Mouse (Mus musculus): ENCODE measurements around the gene Tmem182.

Tmem182 gene

DNA sequence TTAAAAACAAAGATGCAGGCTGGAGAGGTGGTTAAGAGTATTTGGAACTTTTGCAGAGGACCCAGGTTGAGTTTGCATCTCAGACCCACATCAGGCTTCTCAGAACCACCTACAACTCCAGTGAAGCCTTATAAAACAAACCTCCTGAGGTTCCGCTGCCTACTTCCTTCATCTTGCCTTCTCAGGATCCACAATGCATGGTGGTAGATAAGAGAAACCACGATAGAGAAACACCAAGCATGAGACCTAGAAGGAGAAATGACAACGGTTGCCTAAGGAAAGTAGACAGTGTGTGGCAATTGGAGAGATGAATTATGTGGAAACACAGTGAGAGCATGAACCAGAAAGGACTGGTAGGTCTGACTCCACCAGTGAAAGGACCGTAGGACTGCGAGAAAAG lies 4.5 kb upstream of the Tmem182 start:
- no peak for DNase-seq

GRCm38 (mm10) chr1:40802759-40803158 lies 2.6 kb upstream of the Tmem182 start:
- DNase-seq: peak; percentile 7

DNA sequence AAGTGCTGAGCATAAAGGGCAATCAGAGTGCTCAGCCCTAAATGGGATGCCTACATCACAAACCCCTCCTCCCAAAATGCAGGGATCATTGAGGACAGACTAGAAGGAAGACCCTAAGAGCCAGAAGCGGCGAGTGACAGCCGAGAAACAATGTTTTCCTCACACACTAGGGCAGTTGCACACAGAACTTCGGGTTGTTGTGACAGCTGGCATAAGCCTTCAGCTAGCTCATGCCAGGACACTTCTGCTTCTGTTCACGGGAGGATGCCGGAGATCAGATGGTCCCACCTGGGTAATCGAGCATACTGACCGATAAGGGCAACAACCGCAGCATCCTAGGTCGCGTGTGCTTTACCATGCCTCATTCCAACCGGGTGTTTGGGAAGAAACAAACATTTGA lies 1.3 kb upstream of the Tmem182 start:
- DNase-seq: no peak

GRCm38 (mm10) chr1:40805891-40806290 lies 490 bp downstream of the Tmem182 start:
- DNase-seq: no peak

DNA sequence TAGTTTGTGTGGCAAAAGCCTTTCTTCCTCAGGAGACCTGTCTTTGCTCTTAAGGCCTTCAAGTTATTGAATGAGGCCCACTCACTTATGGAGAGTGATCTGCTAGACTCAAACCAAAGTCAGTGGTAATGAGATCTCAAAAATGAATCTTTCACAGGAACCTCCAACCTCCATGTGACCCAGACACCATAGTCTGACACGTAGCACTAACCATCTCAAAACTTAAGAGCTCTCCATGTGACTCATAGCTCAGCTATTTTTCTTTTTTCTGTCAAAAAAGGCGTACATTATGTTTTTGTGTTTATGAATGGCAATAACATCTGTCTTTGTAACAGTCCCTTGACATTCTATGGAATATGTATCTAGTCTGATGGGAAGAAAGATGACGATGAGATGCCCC lies 3.2 kb downstream of the Tmem182 start:
- no peak for DNase-seq

DNA sequence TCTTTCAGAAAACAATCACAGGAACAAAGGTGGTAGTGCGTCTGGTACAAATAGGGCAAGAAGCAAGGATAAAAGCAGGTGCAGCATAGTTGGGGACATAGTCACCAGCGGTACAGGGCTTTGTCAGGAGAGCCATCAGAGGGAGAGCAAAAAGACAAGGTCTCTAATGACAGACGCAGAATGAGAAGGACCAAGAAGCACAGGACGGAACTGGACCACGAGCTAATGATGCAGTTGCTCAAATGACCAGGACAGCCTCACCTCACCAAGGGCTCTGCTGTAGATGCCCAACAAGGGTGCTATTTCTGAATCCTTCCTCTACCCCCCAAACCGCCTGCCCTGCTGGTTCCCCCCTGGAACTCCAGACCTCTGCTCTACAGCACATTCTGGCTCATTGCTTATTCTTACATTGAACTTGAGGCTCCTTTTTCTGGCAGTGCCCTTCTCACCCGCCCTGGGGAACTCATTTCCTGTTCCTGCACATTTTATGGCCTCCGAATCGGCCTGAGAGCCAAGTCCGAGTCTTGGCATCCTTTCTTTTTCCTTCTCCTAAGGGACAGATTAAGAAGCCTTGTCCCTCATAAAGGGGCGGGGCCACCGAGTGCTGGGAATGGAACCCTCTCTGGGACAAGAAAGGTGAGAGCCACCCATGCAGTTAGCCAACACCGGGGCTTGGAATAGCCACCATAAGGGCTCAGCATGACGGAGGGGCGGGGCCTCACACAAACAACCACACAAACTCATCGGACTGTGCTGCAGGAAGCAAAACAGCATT lies 9.9 kb downstream of the Tmem182 start:
- no peak for DNase-seq

- no peak for DNase-seq
These were observed 19.1 kb downstream of the Tmem182 start for GRCm38 (mm10) chr1:40824517-40824916.

GRCm38 (mm10) chr1:40824936-40825335 lies 19.5 kb downstream of the Tmem182 start:
- no peak for DNase-seq

DNA sequence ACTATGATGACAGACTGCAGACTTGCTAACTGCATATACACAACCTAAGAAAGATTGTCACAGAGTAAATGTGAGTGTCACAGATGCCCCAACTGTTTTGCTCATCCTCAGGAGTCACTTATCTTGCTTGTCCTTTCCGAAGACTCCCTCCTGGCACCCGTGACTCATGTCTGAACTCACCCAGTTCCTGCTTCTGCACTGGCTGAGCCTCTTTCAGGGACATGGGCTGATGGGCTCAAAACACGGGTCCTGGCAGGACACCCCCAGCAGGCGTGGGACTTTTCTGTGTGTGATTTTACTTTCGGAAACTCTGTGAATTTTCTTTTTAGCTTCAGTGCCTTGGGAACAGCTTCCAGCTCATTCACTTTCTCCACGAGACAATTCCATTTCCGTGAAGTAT lies 20.4 kb downstream of the Tmem182 start:
- DNase-seq: no peak

GRCm38 (mm10) chr1:40829213-40829914 lies 24.0 kb downstream of the Tmem182 start:
- peak; percentile 8 for DNase-seq

DNA sequence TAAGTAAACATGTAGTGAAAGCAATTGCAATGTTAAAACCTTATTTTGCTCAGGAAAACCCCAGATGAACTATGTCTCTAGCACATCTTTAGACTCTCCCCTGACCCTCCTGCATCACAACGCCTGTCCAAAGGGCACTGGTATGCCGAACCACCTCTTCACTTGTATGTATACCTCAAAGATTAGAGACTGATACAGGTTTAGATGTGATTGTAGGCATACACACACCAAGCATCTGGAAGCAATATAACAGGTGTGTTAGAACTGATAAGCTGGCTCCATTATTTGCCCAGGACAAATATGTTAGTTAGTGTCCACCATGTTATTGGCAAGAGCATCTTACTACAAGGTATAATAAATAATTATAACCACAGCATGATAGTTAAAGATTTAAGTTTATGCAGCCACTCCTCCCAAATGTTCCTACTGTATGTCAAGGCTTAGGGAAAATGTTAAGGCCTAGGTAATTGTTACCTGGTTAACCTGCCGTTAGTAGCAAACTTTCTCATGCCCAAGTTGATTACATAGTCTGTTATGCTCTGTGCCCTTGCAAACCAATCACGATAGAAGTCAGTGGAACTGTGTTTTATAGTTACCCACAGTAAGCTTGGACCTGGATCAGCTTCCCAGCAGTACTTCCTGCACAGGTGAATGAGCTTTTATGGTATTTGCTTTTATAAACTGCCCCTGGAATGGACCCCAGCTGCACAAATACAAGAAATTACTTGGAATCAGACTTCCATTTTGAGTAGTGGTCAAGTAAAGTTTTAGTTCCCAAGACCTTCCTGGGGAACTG lies 25.5 kb downstream of the Tmem182 start:
- no peak for DNase-seq

DNA sequence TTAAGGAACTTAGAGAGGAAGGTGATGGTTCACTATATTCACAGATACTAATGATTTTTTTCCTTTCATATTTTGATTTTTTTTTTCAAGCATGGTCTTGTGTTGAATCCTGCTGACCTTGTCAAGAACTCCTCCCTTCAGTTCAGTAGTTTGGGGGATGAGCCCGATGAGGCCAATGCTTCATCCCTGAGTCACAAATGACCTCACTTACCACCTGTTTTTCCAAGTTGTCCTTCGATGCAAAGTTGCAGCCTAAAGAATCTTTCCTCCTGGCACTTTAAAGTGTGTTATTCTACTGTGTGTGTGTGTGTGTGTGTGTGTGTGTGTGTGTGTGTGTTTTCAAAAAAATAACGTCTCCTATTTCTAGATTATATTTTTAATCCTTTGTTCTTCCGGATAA lies 30.1 kb downstream of the Tmem182 start:
- DNase-seq: no peak

DNA sequence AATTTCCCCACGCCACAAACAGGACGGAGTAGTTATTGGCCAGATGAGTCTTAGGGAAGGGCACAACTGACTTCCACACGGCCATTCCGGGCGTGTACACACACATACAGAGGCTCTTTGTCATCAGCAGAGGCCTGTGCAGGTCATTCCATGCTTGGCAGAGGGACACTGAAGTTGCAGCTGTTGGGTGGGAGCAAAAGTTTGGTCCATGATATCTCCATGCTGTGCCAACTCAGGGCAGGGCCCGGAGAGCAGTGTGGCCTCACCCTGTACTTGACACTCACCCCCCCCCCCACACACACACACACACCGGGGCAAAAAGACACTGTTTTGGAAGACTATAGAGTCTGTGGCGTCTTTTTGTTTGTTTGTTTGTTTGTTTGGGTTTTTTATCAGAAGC lies 35.2 kb downstream of the Tmem182 start:
- DNase-seq: no peak

DNA sequence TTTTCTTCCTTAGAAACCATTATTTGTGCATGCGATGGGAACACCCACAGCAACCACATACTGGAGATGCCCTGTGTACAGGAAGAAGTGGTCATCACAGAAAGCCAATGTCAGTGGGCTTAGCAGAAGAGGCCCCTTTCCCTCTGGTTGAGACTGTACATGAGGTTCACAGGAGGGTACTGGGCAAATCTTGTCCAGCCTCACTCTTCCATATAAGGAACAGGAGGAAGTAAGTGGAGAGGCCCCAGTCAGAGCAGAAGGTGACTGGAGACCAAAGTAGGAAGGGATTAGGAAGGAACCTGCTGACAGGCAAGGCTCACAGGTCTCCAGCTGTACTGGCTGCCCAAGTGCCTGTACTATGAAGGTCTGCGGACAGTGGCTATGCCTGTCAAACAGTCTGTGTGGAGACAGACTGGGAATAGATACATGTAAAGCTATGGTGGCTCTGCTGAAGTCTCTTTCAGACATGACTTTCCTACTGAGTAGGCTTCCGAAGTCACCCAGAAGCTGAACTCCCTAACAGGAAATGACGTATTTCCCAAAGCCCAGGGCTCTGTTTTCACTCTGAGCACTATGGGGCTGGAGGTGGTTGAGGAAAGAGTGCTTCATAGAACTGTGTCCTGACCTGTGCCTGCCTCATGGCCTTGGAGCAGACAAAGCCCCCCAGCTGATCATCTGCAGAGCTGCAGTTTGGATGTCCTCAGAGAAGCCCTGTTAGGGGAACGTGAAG lies 35.8 kb downstream of the Tmem182 start:
- DNase-seq: no peak

- DNase-seq: no peak
These were observed 39.2 kb downstream of the Tmem182 start for GRCm38 (mm10) chr1:40844616-40845015.

DNA sequence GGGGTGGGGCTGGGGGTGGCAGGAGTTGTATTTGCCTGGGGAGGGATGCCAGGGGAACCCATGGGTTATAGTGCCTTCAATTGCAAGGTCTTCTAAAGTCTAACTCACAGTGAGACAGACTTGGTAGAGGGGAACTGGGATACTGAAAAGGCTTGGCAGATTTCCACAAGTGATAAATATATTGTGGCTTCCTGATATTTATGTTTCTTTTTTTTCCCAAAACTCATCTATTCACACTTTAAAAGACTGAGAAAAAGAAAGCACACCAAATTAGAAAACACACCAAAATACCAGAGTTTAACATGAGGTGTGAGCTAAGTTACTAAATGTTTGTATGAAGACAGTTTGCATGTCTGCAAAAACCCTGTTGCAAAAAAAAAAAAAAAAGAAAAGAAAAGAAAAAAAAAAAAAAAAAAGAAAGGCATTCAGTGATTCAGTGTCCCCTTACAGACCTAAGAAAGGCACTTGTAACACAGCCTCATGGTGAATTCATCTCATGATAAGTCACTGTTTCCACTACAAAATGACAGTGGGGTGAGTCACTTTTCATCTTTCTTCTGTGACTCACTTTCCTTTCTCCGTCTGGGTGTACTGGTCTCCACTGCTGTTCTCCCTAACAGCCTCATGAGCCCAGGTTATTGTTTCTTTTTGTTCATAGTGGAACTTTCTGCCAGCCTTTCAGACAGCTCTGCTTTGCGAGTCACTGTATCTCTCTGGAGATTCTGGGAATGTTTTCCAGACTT lies 42.0 kb downstream of the Tmem182 start:
- no peak for DNase-seq

DNA sequence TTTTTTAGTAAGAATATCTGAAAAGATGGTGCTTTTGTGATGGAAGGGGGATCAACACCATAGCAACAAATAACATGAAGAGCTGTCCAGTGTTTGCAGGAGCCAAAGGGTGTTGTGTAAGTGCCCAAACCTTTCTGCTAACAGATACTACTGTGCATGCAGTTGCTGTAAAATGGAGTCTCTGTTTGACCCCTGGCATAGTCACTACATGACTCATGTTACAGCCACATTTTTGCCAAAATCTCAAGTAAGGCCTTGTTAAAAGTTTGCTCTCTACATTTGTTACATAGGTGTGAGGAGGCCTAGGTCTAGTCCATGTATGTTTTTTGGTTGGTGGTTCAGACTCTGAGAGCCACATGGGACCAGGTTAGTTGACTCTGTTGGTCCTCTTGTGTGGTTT lies 45.9 kb downstream of the Tmem182 start:
- DNase-seq: no peak

GRCm38 (mm10) chr1:40855268-40855667 lies 49.9 kb downstream of the Tmem182 start:
- no peak for DNase-seq

GRCm38 (mm10) chr1:40856846-40857636 lies 51.6 kb downstream of the Tmem182 start:
- no peak for DNase-seq

GRCm38 (mm10) chr1:40865043-40865442 lies 59.6 kb downstream of the Tmem182 start:
- no peak for DNase-seq

DNA sequence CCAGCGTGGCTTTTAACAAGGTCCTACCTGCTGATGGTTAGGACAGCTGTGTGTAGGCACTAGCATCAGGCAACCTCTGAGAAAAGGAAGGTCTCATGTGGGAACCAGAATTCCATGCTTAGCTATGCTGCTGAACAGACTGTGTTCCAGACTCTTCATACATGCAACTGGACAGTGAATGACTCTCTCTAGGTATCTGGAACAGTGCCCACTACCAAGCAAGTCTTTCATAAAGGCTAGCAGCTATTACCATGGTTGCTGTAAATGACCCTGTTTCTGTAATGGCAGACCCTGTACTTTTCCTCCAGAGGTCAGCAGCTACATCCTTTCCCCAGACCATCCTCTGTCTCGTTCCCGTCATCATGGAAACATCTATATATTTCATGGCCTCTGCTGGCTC lies 61.7 kb downstream of the Tmem182 start:
- DNase-seq: no peak
